Comparison of ENCODE assay signal across 8 mouse cellular contexts in genomic region chr14:47515636-47516035, GRCm38 (mm10). TPM values are rescaled to one million over a fixed set of nuclear protein-coding genes. Genes with fewer than 3 reads are reported as not detected.
DNase-seq lines count a peak whose midpoint lies in the region; ATAC-seq and TF ChIP-seq lines count a peak whose summit lies in the region.
"Had no signal": no experiment of that assay in that cellular context is flagged by ENCODE, and none has a peak within 500 bp of the region (broad histone marks: within the 10 kb centered on the region; RNA-seq: fewer than 3 reads in every experiment).

No protein-coding gene starts in this region.

- no peak overlapping the region for H3K4me2 ChIP-seq in lung, embryonic 14.5 days
- no peak overlapping the region for H3K4me2 ChIP-seq in heart, embryonic 16.5 days (ENCODE audit: low read depth, low read length)
- H3K4me2 ChIP-seq: midbrain, embryonic 12.5 days had no signal

- no peaks in the 10 kb centered on the region for H3K4me1 ChIP-seq in lung, embryonic 14.5 days (ENCODE audit: insufficient read depth)
- peaks cover 15% of the 10 kb centered on the region for H3K4me1 ChIP-seq in heart, embryonic 16.5 days (ENCODE audit: control insufficient read depth, insufficient read depth, low read length)
- H3K4me1 ChIP-seq: midbrain, embryonic 12.5 days had no signal

- TF ChIP-seq CTCF in lung, embryonic 14.5 days (IDR thresholded peaks at IDR 0.05; ENCODE audit: low read depth) = peak; percentile 35

- no peaks in the 10 kb centered on the region for H3K27me3 ChIP-seq in lung, embryonic 14.5 days (ENCODE audit: insufficient read depth, low read length)
- no peaks in the 10 kb centered on the region for H3K27me3 ChIP-seq in heart, embryonic 16.5 days (ENCODE audit: control insufficient read depth, insufficient read depth, low read length)
- H3K27me3 ChIP-seq: midbrain, embryonic 12.5 days had no signal

- peak; percentile 25 for DNase-seq in lung, embryonic 14.5 days
- no peak for DNase-seq in lung, postnatal 4 days
- peak; percentile 29 for DNase-seq in adipocyte (ENCODE audit: low spot score)
- no peak for DNase-seq in right cerebral cortex, adult 2 months (ENCODE audit: low spot score in 2 of 2)
- no peak for DNase-seq in frontal cortex, postnatal 14 days (ENCODE audit: low spot score in 2 of 2)

- H3K9me3 ChIP-seq in lung, embryonic 14.5 days (ENCODE audit: low read depth, low read length) = no peaks in the 10 kb centered on the region
- H3K9me3 ChIP-seq in heart, embryonic 16.5 days (replicated peaks; ENCODE audit: control insufficient read depth, low read length) = no peaks in the 10 kb centered on the region
- H3K9me3 ChIP-seq: midbrain, embryonic 12.5 days had no signal

- 87% methylated on average over 8 of the region's 8 CpGs for WGBS in lung, embryonic 14.5 days
- 74% methylated on average over 8 of the region's 8 CpGs for WGBS in heart, embryonic 16.5 days

- H3K36me3 ChIP-seq in lung, embryonic 14.5 days (ENCODE audit: insufficient read depth) = no peaks in the 10 kb centered on the region
- no peaks in the 10 kb centered on the region for H3K36me3 ChIP-seq in heart, embryonic 16.5 days (ENCODE audit: control insufficient read depth, insufficient read depth)
- H3K36me3 ChIP-seq: midbrain, embryonic 12.5 days had no signal

- no peak overlapping the region for H3K9ac ChIP-seq in lung, embryonic 14.5 days
- no peak overlapping the region for H3K9ac ChIP-seq in heart, embryonic 16.5 days (ENCODE audit: low read length)
- H3K9ac ChIP-seq: midbrain, embryonic 12.5 days had no signal

- no peak for ATAC-seq in lung, embryonic 14.5 days (ENCODE audit: insufficient read depth)
- ATAC-seq in heart, embryonic 16.5 days (replicated peaks; ENCODE audit: extremely low read depth, insufficient read depth, low FRiP score) = no peak
- ATAC-seq in megakaryocyte-erythroid progenitor cell, adult 5-6 weeks (replicated peaks; ENCODE audit: low FRiP score, low TSS enrichment, poor library complexity, severe bottlenecking) = peak; percentile 86

- no peak overlapping the region for H3K4me3 ChIP-seq in lung, embryonic 14.5 days (ENCODE audit: low read depth, low read length)
- H3K4me3 ChIP-seq in heart, embryonic 16.5 days (ENCODE audit: low read length) = no peak overlapping the region
- H3K4me3 ChIP-seq: midbrain, embryonic 12.5 days had no signal

- 0 out of 2 replicates have a peak overlapping the region, but pooled peaks have one; percentile 12 for H3K27ac ChIP-seq in lung, embryonic 14.5 days (ENCODE audit: low read depth)
- H3K27ac ChIP-seq in heart, embryonic 16.5 days (ENCODE audit: low read length) = peak overlapping the region; percentile 56; the same call in 1 of the 2 replicates
- H3K27ac ChIP-seq: midbrain, embryonic 12.5 days had no signal

RNA-seq across cellular contexts. Expression of gene Atg14, which starts 54.8 kb away (rescaled TPM):
- polyA plus RNA-seq in lung, embryonic 14.5 days (2014; fragmentation: Nextera tagmentation; extraction: Ambion mirVana) = 13.3 and 14.5 TPM in 2 replicates
- 10.6 and 10.9 TPM in 2 replicates for polyA plus RNA-seq in heart, embryonic 16.5 days (2015; fragmentation: Nextera tagmentation; extraction: Ambion mirVana)
- 6.1 and 8.4 TPM in 2 replicates for total RNA-seq in megakaryocyte-erythroid progenitor cell, adult 5-6 weeks (2014; fragmentation: Nextera tagmentation)
- 5.7 and 17.3 TPM in 2 replicates for total RNA-seq in megakaryocyte-erythroid progenitor cell, adult 5-6 weeks (2017)

Comparison
In these comparisons a context has a peak if more than half of its experiments do, and no peak if none do; other contexts are left out.
1. DNase-seq: peak in lung, embryonic 14.5 days (single experiment) and adipocyte (single experiment); none in lung, postnatal 4 days (0 of 2), right cerebral cortex, adult 2 months (0 of 2) and frontal cortex, postnatal 14 days (0 of 2).